Mouse (Mus musculus) ES-E14 (cell line): ENCODE measurements around the gene St8sia4. TPM values are rescaled to one million over a fixed set of nuclear protein-coding genes. Genes with fewer than 3 reads are reported as not detected.

Source experiments
- DNase-seq: peaks from one replicate; pipeline ENCODE4 v3.0.0-alpha.2; 2013; ENCODE audit warnings: low read depth, low spot score
- H3K27ac ChIP-seq: 2 replicates; pipeline ENCODE4 v1.5.1; 2012; ENCODE audit warnings: low read depth, mild to moderate bottlenecking, low read length, moderate library complexity, mixed read lengths; ENCODE audit not compliant: poor library complexity, insufficient read depth, severe bottlenecking
- H3K36me3 ChIP-seq: 2 replicates; pipeline ENCODE4 v1.6.1; 2012; ENCODE audit warnings: mild to moderate bottlenecking, low read length, moderate library complexity, mixed read lengths; ENCODE audit not compliant: control insufficient read depth, poor library complexity, insufficient read depth, severe bottlenecking
- H3K4me1 ChIP-seq, 2 experiments: fragments of 150-350 bp in 1 of 2; sonication (generic) in 1 of 2; 2 replicates each; pipeline ENCODE4 v1.6.1; 2012; ENCODE audit warnings: low read length in 2 of 2, mild to moderate bottlenecking in 1 of 2, mixed read lengths in 1 of 2; ENCODE audit not compliant: control insufficient read depth in 2 of 2, insufficient read depth in 2 of 2, poor library complexity in 1 of 2
- H3K4me3 ChIP-seq, 2 experiments: fragments of 150-350 bp in 1 of 2; sonication (generic) in 1 of 2; 2 replicates each; pipeline ENCODE4 v1.5.1; 2012; ENCODE audit warnings: low read length in 2 of 2, low read depth in 1 of 2, mild to moderate bottlenecking in 1 of 2, mixed read lengths in 1 of 2; ENCODE audit not compliant: insufficient read depth in 1 of 2, poor library complexity in 1 of 2, severe bottlenecking in 1 of 2
- H3K9ac ChIP-seq: 2 replicates; pipeline ENCODE4 v1.6.1; 2012; ENCODE audit warnings: low read depth, mild to moderate bottlenecking, low read length, mixed read lengths; ENCODE audit not compliant: poor library complexity, insufficient read depth, severe bottlenecking
- H3K9me3 ChIP-seq: fragments of 150-350 bp; sonication (generic); 2 replicates; pipeline ENCODE4 v1.6.1; 2012; ENCODE audit warnings: low read depth, mild to moderate bottlenecking, low read length; ENCODE audit not compliant: control insufficient read depth, insufficient read depth
- HCFC1 ChIP-seq: IDR thresholded peaks from 2 replicates; pipeline ENCODE4 v1.6.1; 2012; ENCODE audit warnings: low read length, inconsistent platforms, borderline replicate concordance; ENCODE audit not compliant: insufficient read depth
- MAFK ChIP-seq: IDR thresholded peaks from 2 replicates; pipeline ENCODE4 v1.6.1; 2014; ENCODE audit warnings: mild to moderate bottlenecking, low read depth, low read length, inconsistent platforms; ENCODE audit not compliant: insufficient read depth
- ZC3H11A ChIP-seq: IDR thresholded peaks from 2 replicates; pipeline ENCODE4 v1.6.1; 2012; ENCODE audit warnings: low read depth, mild to moderate bottlenecking, inconsistent platforms, low read length, borderline replicate concordance
- in situ Hi-C, 2 experiments: fragments of 600-800 bp; cut with MboI; formaldehyde crosslinking; loops; one replicate each; pipeline ENCODE4 v1.15.1; 2025; ENCODE audit warnings: low sequenced_read_pairs in 2 of 2, inconsistent platforms in 1 of 2; ENCODE audit not compliant: unreplicated experiment in 2 of 2
- total RNA-seq: library from RNA; depleted of rRNA; stranded (reverse); fragments of 300-350 nt; gene quantifications from 2 replicates; pipeline ENCODE4 v1.2.3, GENCODE M21; 2012

St8sia4 gene
- total RNA-seq, 1 experiment, result 0.71 TPM

DNA sequence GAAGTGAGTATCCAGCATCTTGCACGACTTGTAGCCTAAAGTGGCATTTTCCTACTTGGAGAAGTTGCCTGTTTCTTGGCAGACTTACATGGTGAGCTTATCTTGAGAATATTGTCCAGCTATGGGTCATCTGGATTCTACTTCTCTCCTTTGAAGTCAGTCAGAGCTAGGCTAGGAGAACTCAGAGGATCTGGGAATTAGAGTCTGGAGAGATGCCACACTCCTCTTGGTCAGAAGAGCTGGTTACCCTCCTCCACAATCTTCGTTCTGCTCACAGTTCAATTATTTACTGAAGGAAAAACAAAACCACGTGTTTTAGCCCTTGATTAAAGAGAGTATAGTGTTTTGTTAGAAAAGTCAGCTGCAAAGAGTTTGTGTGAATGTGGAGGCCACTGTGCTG, 125.9 kb downstream of the St8sia4 start:
- in situ Hi-C loops, result no loop called here
- no peak overlapping the region for H3K4me3 ChIP-seq
- H3K4me1 ChIP-seq, result no peaks in the 10 kb centered on the region
- no peak overlapping the region for H3K9ac ChIP-seq
- H3K9me3 ChIP-seq, result no peaks in the 10 kb centered on the region
- no peak overlapping the region for H3K27ac ChIP-seq
- TF ChIP-seq HCFC1 (no peak), MAFK (no peak), ZC3H11A (no peak)
- DNase-seq, result no peak
- H3K36me3 ChIP-seq, result no peaks in the 10 kb centered on the region
